In the genomic region with DNA sequence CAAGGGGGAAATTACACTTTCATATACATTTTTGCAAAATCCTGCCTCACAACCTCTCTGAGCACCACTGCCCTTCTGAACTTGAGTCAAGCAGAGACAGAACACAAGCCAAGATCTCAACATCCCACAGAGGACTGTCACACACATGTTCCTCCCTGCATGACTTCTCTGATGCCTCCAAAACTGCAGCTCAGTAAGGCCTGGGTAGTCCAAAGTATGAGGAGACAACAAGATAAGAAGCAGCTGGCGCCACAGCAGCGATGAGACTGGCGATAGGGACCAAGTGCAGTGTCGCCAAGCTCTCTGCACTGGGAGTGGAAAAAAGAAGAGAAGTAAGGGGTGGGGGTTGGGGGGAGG, we compare ENCODE assay signal across 8 mouse cellular contexts. TPM values are rescaled to one million over a fixed set of nuclear protein-coding genes. Genes with fewer than 3 reads are reported as not detected.
DNase-seq lines count a peak whose midpoint lies in the region; ATAC-seq lines count a peak whose summit lies in the region.

No protein-coding gene starts in this region.

- peaks cover 12% of the 10 kb centered on the region for H3K36me3 ChIP-seq in hindbrain, embryonic 13.5 days
- H3K36me3 ChIP-seq in liver, embryonic 15.5 days (replicated peaks) = peaks cover 3% of the 10 kb centered on the region; the same call in 1 of the 2 replicates
- no peaks in the 10 kb centered on the region for H3K36me3 ChIP-seq in neural tube, embryonic 12.5 days

- peaks cover 17% of the 10 kb centered on the region for H3K4me1 ChIP-seq in hindbrain, embryonic 13.5 days (replicated peaks)
- peaks cover 54% of the 10 kb centered on the region for H3K4me1 ChIP-seq in liver, embryonic 15.5 days (replicated peaks)
- H3K4me1 ChIP-seq in neural tube, embryonic 12.5 days = peaks cover 5% of the 10 kb centered on the region

- H3K9ac ChIP-seq in hindbrain, embryonic 13.5 days = peak overlapping the region; percentile 89
- peak overlapping the region; percentile 70 for H3K9ac ChIP-seq in liver, embryonic 15.5 days
- H3K9ac ChIP-seq in neural tube, embryonic 12.5 days = peak overlapping the region; percentile 76

- H3K9me3 ChIP-seq in hindbrain, embryonic 13.5 days = no peaks in the 10 kb centered on the region
- H3K9me3 ChIP-seq in liver, embryonic 15.5 days (replicated peaks) = no peaks in the 10 kb centered on the region
- H3K9me3 ChIP-seq in neural tube, embryonic 12.5 days = no peaks in the 10 kb centered on the region

- peak; percentile 43 for DNase-seq in embryo, embryonic 10 days (ENCODE audit: low spot score)
- no peak for DNase-seq in embryo, embryonic 9.5 days (ENCODE audit: extremely low spot score)
- DNase-seq in 3T3-L1 (ENCODE audit: low read depth, low spot score) = peak; percentile 58
- DNase-seq in brain, embryonic 18.5 days (ENCODE audit: low read depth, low spot score) = peak; percentile 1
- DNase-seq in right cerebral cortex, postnatal 14 days = no peak

- H3K4me2 ChIP-seq in hindbrain, embryonic 13.5 days = peak overlapping the region; percentile 68
- H3K4me2 ChIP-seq in liver, embryonic 15.5 days = peak overlapping the region; percentile 98
- H3K4me2 ChIP-seq in neural tube, embryonic 12.5 days (replicated peaks) = peak overlapping the region; percentile 85

- H3K4me3 ChIP-seq in hindbrain, embryonic 13.5 days = peak overlapping the region; percentile 73
- H3K4me3 ChIP-seq in liver, embryonic 15.5 days (replicated peaks) = peak overlapping the region; percentile 90
- peak overlapping the region; percentile 70 for H3K4me3 ChIP-seq in neural tube, embryonic 12.5 days

- ATAC-seq in hindbrain, embryonic 13.5 days (ENCODE audit: low FRiP score) = no peak
- peak; percentile 43 for ATAC-seq in liver, embryonic 15.5 days (ENCODE audit: insufficient read depth)
- no peak for ATAC-seq in neural tube, embryonic 12.5 days (ENCODE audit: low FRiP score, low read depth)

- H3K27ac ChIP-seq in hindbrain, embryonic 13.5 days = peak overlapping the region; percentile 90
- H3K27ac ChIP-seq in liver, embryonic 15.5 days (replicated peaks) = peak overlapping the region; percentile 85
- H3K27ac ChIP-seq in neural tube, embryonic 12.5 days = 0 out of 2 replicates have a peak overlapping the region, but pooled peaks have one; percentile 68

- WGBS in hindbrain, embryonic 13.5 days = 1% methylated on average over 4 of the region's 4 CpGs
- 0% methylated on average over 4 of the region's 4 CpGs for WGBS in liver, embryonic 15.5 days (ENCODE audit: insufficient replicate concordance)
- 0% methylated on average over 4 of the region's 4 CpGs for WGBS in neural tube, embryonic 12.5 days

- H3K27me3 ChIP-seq in hindbrain, embryonic 13.5 days = no peaks in the 10 kb centered on the region
- H3K27me3 ChIP-seq in liver, embryonic 15.5 days = no peaks in the 10 kb centered on the region
- H3K27me3 ChIP-seq in neural tube, embryonic 12.5 days (replicated peaks) = no peaks in the 10 kb centered on the region

RNA-seq across cellular contexts. Expression of gene Nxpe3, which starts 0.6 kb away (rescaled TPM):
- 1.1 and 1.2 TPM in 2 replicates for polyA plus RNA-seq in hindbrain, embryonic 13.5 days (2015; fragmentation: Nextera tagmentation; extraction: Ambion mirVana)
- polyA plus RNA-seq in liver, embryonic 15.5 days (2015; fragmentation: Nextera tagmentation; extraction: Ambion mirVana) = 0.43 and 0.44 TPM in 2 replicates
- polyA plus RNA-seq in neural tube, embryonic 12.5 days (2016; fragmentation: Nextera tagmentation; extraction: Ambion mirVana) = 0.91 and 0.96 TPM in 2 replicates

RNA-seq across cellular contexts. Expression of gene Cep97, which starts 40.1 kb away (rescaled TPM):
- 16.9 and 17.3 TPM in 2 replicates for polyA plus RNA-seq in hindbrain, embryonic 13.5 days (2015; fragmentation: Nextera tagmentation; extraction: Ambion mirVana)
- polyA plus RNA-seq in liver, embryonic 15.5 days (2015; fragmentation: Nextera tagmentation; extraction: Ambion mirVana) = 3.5 and 3.9 TPM in 2 replicates
- 19.0 and 19.7 TPM in 2 replicates for polyA plus RNA-seq in neural tube, embryonic 12.5 days (2016; fragmentation: Nextera tagmentation; extraction: Ambion mirVana)

RNA-seq across cellular contexts. Expression of gene Nfkbiz, which starts 55.8 kb away (rescaled TPM):
- 1.6 and 3.1 TPM in 2 replicates for polyA plus RNA-seq in hindbrain, embryonic 13.5 days (2015; fragmentation: Nextera tagmentation; extraction: Ambion mirVana)
- 1.8 and 2.1 TPM in 2 replicates for polyA plus RNA-seq in liver, embryonic 15.5 days (2015; fragmentation: Nextera tagmentation; extraction: Ambion mirVana)
- polyA plus RNA-seq in neural tube, embryonic 12.5 days (2016; fragmentation: Nextera tagmentation; extraction: Ambion mirVana) = 1.7 and 2.3 TPM in 2 replicates

Comparison
In these comparisons a context has a peak if more than half of its experiments do, and no peak if none do; other contexts are left out.
1. DNase-seq: peak in embryo, embryonic 10 days (single experiment), 3T3-L1 (single experiment) and brain, embryonic 18.5 days (single experiment); none in embryo, embryonic 9.5 days (single experiment) and right cerebral cortex, postnatal 14 days (single experiment).
2. Peak in every context shown above with its lines, with median percentiles within 50 percentile points of each other: H3K27ac ChIP-seq, H3K4me2 ChIP-seq, H3K4me3 ChIP-seq and H3K9ac ChIP-seq.